Mouse (Mus musculus) T-helper 17 cell (primary cell): ENCODE data around the gene Ugt1a5.

Source experiments
- in situ Hi-C, 2 experiments: fragments of 300-600 bp; cut with MboI, MseI; formaldehyde crosslinking; loops; 1 replicate in 1 of 2; 2 replicates in 1 of 2; pipeline ENCODE4 v1.15.1; 2025; ENCODE audit warnings: high pct_unique_total_duplicates in 2 of 2

The Ugt1a5 gene

GRCm38 (mm10) chr1:88258881-88259642 lies 93.2 kb downstream of the Ugt1a5 start:
- in situ Hi-C loops = no loop called here

DNA sequence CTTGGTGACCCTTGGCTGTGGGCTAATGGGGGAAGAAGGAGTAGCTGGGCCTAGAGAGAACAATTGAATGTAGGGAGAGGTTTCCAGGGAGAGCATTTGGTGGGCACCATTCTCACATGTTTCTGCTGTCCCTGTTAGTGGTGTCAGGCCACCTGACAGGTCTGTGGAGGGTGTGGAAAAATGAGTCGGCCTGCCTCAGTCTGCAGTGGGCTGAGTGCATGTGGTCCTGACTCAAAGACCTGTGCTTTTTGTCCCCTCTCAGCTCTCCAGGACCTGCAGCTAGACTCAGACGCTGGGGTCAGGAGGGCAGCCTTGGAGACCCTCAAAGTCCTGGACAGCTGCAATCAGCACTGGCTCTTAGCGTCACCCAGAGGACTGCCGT lies 93.8 kb downstream of the Ugt1a5 start:
- in situ Hi-C loops = no loop called here

GRCm38 (mm10) chr1:88260114-88260513 lies 94.3 kb downstream of the Ugt1a5 start:
- in situ Hi-C loops = no loop called here

- in situ Hi-C loops = no loop called here
Measured at GRCm38 (mm10) chr1:88260604-88261377, 95.0 kb downstream of the Ugt1a5 start.

GRCm38 (mm10) chr1:88261706-88262105 lies 95.9 kb downstream of the Ugt1a5 start:
- in situ Hi-C loops = no loop called here

- in situ Hi-C loops = no loop called here
Measured at GRCm38 (mm10) chr1:88262255-88262654, 96.4 kb downstream of the Ugt1a5 start.

GRCm38 (mm10) chr1:88262961-88263360 lies 97.1 kb downstream of the Ugt1a5 start:
- in situ Hi-C loops = no loop called here

GRCm38 (mm10) chr1:88263778-88264177 lies 98.0 kb downstream of the Ugt1a5 start:
- in situ Hi-C loops = no loop called here

DNA sequence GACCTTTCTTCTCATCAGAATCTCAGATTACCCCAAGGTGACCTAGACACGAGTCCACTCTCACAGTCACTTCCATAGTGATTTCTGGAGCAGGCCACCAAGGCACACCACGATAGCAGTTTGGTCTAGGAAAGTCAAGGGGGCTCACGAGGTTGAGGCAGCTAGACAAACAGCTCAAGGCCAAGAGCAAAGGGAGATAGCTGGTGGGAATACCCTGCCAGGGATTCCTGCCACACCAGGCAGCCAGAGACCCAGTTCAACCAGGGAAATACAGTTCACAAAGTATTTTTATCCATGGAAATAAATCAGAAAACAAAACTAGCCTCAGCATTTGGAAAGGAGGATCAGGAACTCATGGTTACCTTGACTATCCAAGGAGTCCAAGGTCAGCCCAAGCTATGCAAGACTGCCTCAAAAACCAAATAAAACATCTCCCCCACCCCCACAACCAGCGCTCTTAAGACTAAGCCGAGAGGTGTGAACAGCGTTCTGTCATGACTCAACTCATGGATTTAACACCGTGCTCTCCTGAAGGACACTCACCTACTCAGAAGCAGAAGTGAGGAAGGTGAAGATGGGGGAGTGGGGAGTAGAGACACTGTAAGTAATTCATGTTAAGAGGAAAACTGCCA lies 98.5 kb downstream of the Ugt1a5 start:
- in situ Hi-C loops = no loop called here

- in situ Hi-C loops = no loop called here
Measured at GRCm38 (mm10) chr1:88264869-88265240, 99.0 kb downstream of the Ugt1a5 start.

DNA sequence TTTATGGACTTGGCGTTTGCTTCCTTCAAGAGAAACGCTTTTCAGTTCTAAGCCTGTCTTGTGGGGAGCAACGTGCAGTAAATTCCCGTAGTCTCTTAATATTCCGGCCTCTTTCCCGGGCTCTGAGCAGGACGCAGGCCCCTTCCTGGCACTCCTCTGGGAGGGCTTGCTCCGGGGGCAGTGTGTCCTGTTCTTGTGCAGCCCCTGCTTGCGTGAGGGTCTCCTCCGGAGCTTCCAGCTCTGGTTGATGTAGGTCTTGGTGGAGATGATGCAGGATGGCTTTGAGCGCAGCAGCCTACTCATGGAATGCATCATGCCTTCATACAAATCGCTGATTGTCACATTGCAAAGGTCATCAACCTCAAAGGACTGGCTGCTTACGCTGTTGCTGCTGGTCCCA lies 100.3 kb downstream of the Ugt1a5 start:
- in situ Hi-C loops = no loop called here

DNA sequence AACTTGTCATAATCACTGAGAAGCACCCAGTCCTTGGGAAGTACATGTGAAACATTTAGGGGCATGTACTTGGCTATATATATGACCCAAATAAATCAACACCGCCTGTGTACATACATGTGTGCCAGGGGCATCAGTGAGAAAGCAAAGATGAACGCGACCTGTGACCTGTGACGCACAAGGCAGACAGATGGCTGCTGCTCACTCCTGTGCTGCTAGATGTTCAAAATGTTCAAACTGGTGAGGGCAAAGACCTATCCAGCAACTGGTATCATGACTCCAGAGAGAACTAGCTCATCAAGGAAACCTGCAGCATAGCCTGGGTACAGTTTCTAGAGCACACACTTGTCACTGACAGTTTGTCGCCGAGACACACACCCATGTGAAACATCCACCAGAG lies 101.7 kb downstream of the Ugt1a5 start:
- in situ Hi-C loops = no loop called here

- in situ Hi-C loops = no loop called here
Measured at GRCm38 (mm10) chr1:88268070-88268469, 102.3 kb downstream of the Ugt1a5 start.
